Mouse (Mus musculus): ENCODE measurements around the gene Mettl6. TPM values are rescaled to one million over a fixed set of nuclear protein-coding genes. Genes with fewer than 3 reads are reported as not detected.
"Not testable (repeated sequence)": the region's sequence is repeated elsewhere in the genome, so short reads cannot be mapped to it uniquely, and the experiment has no call there.

Gene Mettl6
- polyA plus RNA-seq, 1 experiment from 2014 or later, result 41.7 TPM

- 55% methylated on average over 9 of the region's 9 CpGs for WGBS
- Histone ChIP-seq H3K4me3 (replicated peaks; ENCODE audit: low read length) (peak overlapping the region; percentile 93), H3K4me2 (replicated peaks) (peak overlapping the region; percentile 92), H3K9ac (peak overlapping the region; percentile 86), H3K36me3 (replicated peaks; ENCODE audit: control insufficient read depth, insufficient read depth) (peaks cover 48% of the 10 kb centered on the region), H3K4me1 (replicated peaks; ENCODE audit: control insufficient read depth, insufficient read depth, low read length) (peaks cover 30% of the 10 kb centered on the region), H3K9me3 (ENCODE audit: control insufficient read depth, low read length) (no peaks in the 10 kb centered on the region), H3K27ac (no peak overlapping the region), H3K27me3 (ENCODE audit: control insufficient read depth, insufficient read depth, low read length) (no peaks in the 10 kb centered on the region)
- DNase-seq (ENCODE audit: low spot score), result no peak
- no peak for ATAC-seq (ENCODE audit: low FRiP score)
Observed at GRCm38 (mm10) chr14:31493901-31494300, 939 bp downstream of the Mettl6 start.

- Histone ChIP-seq H3K4me3 (replicated peaks; ENCODE audit: low read length) (no peak overlapping the region), H3K4me1 (replicated peaks; ENCODE audit: control insufficient read depth, insufficient read depth, low read length) (no peaks in the 10 kb centered on the region; the same call in 1 of the 2 replicates), H3K27ac (no peak overlapping the region), H3K9me3 (ENCODE audit: control insufficient read depth, low read length) (no peaks in the 10 kb centered on the region), H3K9ac (no peak overlapping the region), H3K4me2 (replicated peaks) (no peak overlapping the region), H3K36me3 (replicated peaks; ENCODE audit: control insufficient read depth, insufficient read depth) (peaks cover 88% of the 10 kb centered on the region), H3K27me3 (ENCODE audit: control insufficient read depth, insufficient read depth, low read length) (no peaks in the 10 kb centered on the region)
- WGBS, result 93% methylated on average over 6 of the region's 6 CpGs
- DNase-seq (ENCODE audit: low spot score) (no peak), ATAC-seq (ENCODE audit: low FRiP score) (no peak)
Observed at GRCm38 (mm10) chr14:31488055-31488454, 6.8 kb downstream of the Mettl6 start.

- H3K4me2 ChIP-seq (replicated peaks), result no peak overlapping the region
- H3K9ac ChIP-seq, result no peak overlapping the region
- no peak for DNase-seq (ENCODE audit: low spot score)
- H3K27me3 ChIP-seq (ENCODE audit: control insufficient read depth, insufficient read depth, low read length), result no peaks in the 10 kb centered on the region
- H3K36me3 ChIP-seq (replicated peaks; ENCODE audit: control insufficient read depth, insufficient read depth), result peaks cover 92% of the 10 kb centered on the region
- H3K4me3 ChIP-seq (replicated peaks; ENCODE audit: low read length), result no peak overlapping the region
- no peaks in the 10 kb centered on the region for H3K9me3 ChIP-seq (ENCODE audit: control insufficient read depth, low read length)
- no peaks in the 10 kb centered on the region for H3K4me1 ChIP-seq (replicated peaks; ENCODE audit: control insufficient read depth, insufficient read depth, low read length)
- 92% methylated on average over 4 of the region's 4 CpGs for WGBS
- H3K27ac ChIP-seq, result no peak overlapping the region
- no peak for ATAC-seq (ENCODE audit: low FRiP score)
Observed at GRCm38 (mm10) chr14:31486465-31486864, 8.4 kb downstream of the Mettl6 start.

GRCm38 (mm10) chr14:31482417-31482816 is 12.4 kb downstream of the Mettl6 start:
- H3K9ac ChIP-seq, result no peak overlapping the region
- H3K27me3 ChIP-seq (ENCODE audit: control insufficient read depth, insufficient read depth, low read length), result no peaks in the 10 kb centered on the region
- peaks cover 95% of the 10 kb centered on the region for H3K36me3 ChIP-seq (replicated peaks; ENCODE audit: control insufficient read depth, insufficient read depth)
- ATAC-seq (ENCODE audit: low FRiP score) (no peak), DNase-seq (ENCODE audit: low spot score) (no peak)
- H3K4me3 ChIP-seq (replicated peaks; ENCODE audit: low read length), result no peak overlapping the region
- no peaks in the 10 kb centered on the region for H3K9me3 ChIP-seq (ENCODE audit: control insufficient read depth, low read length)
- WGBS, result 94% methylated on average over 5 of the region's 5 CpGs
- no peak overlapping the region for H3K4me2 ChIP-seq (replicated peaks)
- H3K4me1 ChIP-seq (replicated peaks; ENCODE audit: control insufficient read depth, insufficient read depth, low read length), result no peaks in the 10 kb centered on the region
- no peak overlapping the region for H3K27ac ChIP-seq

GRCm38 (mm10) chr14:31473297-31473696 is 21.5 kb downstream of the Mettl6 start:
- Histone ChIP-seq H3K4me2 (replicated peaks) (no peak overlapping the region), H3K9ac (no peak overlapping the region), H3K27me3 (ENCODE audit: control insufficient read depth, insufficient read depth, low read length) (no peaks in the 10 kb centered on the region), H3K4me3 (replicated peaks; ENCODE audit: low read length) (no peak overlapping the region), H3K9me3 (ENCODE audit: control insufficient read depth, low read length) (no peaks in the 10 kb centered on the region), H3K4me1 (replicated peaks; ENCODE audit: control insufficient read depth, insufficient read depth, low read length) (no peaks in the 10 kb centered on the region), H3K36me3 (replicated peaks; ENCODE audit: control insufficient read depth, insufficient read depth) (peaks cover 15% of the 10 kb centered on the region; the same call in 1 of the 2 replicates), H3K27ac (no peak overlapping the region)
- WGBS, result 86% methylated on average over 2 of the region's 2 CpGs
- ATAC-seq (ENCODE audit: low FRiP score) (no peak), DNase-seq (ENCODE audit: low spot score) (no peak)

GRCm38 (mm10) chr14:31472451-31473061 is 22.3 kb downstream of the Mettl6 start:
- H3K27ac ChIP-seq, result no peak overlapping the region
- H3K36me3 ChIP-seq (replicated peaks; ENCODE audit: control insufficient read depth, insufficient read depth), result peaks cover 11% of the 10 kb centered on the region; the same call in 1 of the 2 replicates
- no peaks in the 10 kb centered on the region for H3K9me3 ChIP-seq (ENCODE audit: control insufficient read depth, low read length)
- no peak overlapping the region for H3K9ac ChIP-seq
- H3K4me3 ChIP-seq (replicated peaks; ENCODE audit: low read length), result no peak overlapping the region
- DNase-seq (ENCODE audit: low spot score) (peak; percentile 88), ATAC-seq (ENCODE audit: low FRiP score) (no peak)
- WGBS, result 12% methylated on average over 5 of the region's 5 CpGs
- no peaks in the 10 kb centered on the region for H3K27me3 ChIP-seq (ENCODE audit: control insufficient read depth, insufficient read depth, low read length)
- no peak overlapping the region for H3K4me2 ChIP-seq (replicated peaks)
- no peaks in the 10 kb centered on the region for H3K4me1 ChIP-seq (replicated peaks; ENCODE audit: control insufficient read depth, insufficient read depth, low read length)

- Histone ChIP-seq H3K27me3 (ENCODE audit: control insufficient read depth, insufficient read depth, low read length) (no peaks in the 10 kb centered on the region), H3K9ac (no peak overlapping the region), H3K27ac (no peak overlapping the region), H3K4me1 (replicated peaks; ENCODE audit: control insufficient read depth, insufficient read depth, low read length) (no peaks in the 10 kb centered on the region), H3K4me3 (replicated peaks; ENCODE audit: low read length) (no peak overlapping the region), H3K9me3 (ENCODE audit: control insufficient read depth, low read length) (no peaks in the 10 kb centered on the region), H3K36me3 (replicated peaks; ENCODE audit: control insufficient read depth, insufficient read depth) (peaks cover 4% of the 10 kb centered on the region; the same call in 1 of the 2 replicates), H3K4me2 (replicated peaks) (no peak overlapping the region)
- DNase-seq (ENCODE audit: low spot score) (no peak), ATAC-seq (ENCODE audit: low FRiP score) (no peak)
- 58% methylated on average over 4 of the region's 4 CpGs for WGBS
Observed at GRCm38 (mm10) chr14:31469711-31470110, 25.1 kb downstream of the Mettl6 start.

GRCm38 (mm10) chr14:31464176-31464575 is 30.7 kb downstream of the Mettl6 start:
- no peak for ATAC-seq (ENCODE audit: low FRiP score)

GRCm38 (mm10) chr14:31462886-31463285 is 32.0 kb downstream of the Mettl6 start:
- WGBS, result 79% methylated on average over 6 of the region's 6 CpGs
- Histone ChIP-seq H3K27me3 (ENCODE audit: control insufficient read depth, insufficient read depth, low read length) (no peaks in the 10 kb centered on the region), H3K27ac (no peak overlapping the region), H3K9ac (no peak overlapping the region), H3K4me3 (replicated peaks; ENCODE audit: low read length) (no peak overlapping the region), H3K4me2 (replicated peaks) (no peak overlapping the region), H3K9me3 (ENCODE audit: control insufficient read depth, low read length) (no peaks in the 10 kb centered on the region), H3K36me3 (replicated peaks; ENCODE audit: control insufficient read depth, insufficient read depth) (no peaks in the 10 kb centered on the region), H3K4me1 (replicated peaks; ENCODE audit: control insufficient read depth, insufficient read depth, low read length) (no peaks in the 10 kb centered on the region)
- no peak for ATAC-seq (ENCODE audit: low FRiP score)
- no peak for DNase-seq (ENCODE audit: low spot score)

More at GRCm38 (mm10) chr14:31464176-31464575, 30.7 kb downstream of the Mettl6 start:
- Histone ChIP-seq H3K36me3 (replicated peaks; ENCODE audit: control insufficient read depth, insufficient read depth) (no peaks in the 10 kb centered on the region), H3K4me3 (replicated peaks; ENCODE audit: low read length) (no peak overlapping the region), H3K9me3 (ENCODE audit: control insufficient read depth, low read length) (no peaks in the 10 kb centered on the region), H3K9ac (no peak overlapping the region), H3K27me3 (ENCODE audit: control insufficient read depth, insufficient read depth, low read length) (no peaks in the 10 kb centered on the region), H3K27ac (no peak overlapping the region), H3K4me2 (replicated peaks) (no peak overlapping the region), H3K4me1 (replicated peaks; ENCODE audit: control insufficient read depth, insufficient read depth, low read length) (no peaks in the 10 kb centered on the region)
- no peak for DNase-seq (ENCODE audit: low spot score)
- 59% methylated on average over 8 of the region's 8 CpGs for WGBS

- H3K4me3 ChIP-seq (replicated peaks; ENCODE audit: low read length); H3K27ac ChIP-seq; DNase-seq (ENCODE audit: low spot score); H3K9me3 ChIP-seq (ENCODE audit: control insufficient read depth, low read length); H3K4me2 ChIP-seq (replicated peaks); H3K27me3 ChIP-seq (ENCODE audit: control insufficient read depth, insufficient read depth, low read length); ATAC-seq (ENCODE audit: low FRiP score); H3K9ac ChIP-seq; H3K4me1 ChIP-seq (replicated peaks; ENCODE audit: control insufficient read depth, insufficient read depth, low read length); H3K36me3 ChIP-seq (replicated peaks; ENCODE audit: control insufficient read depth, insufficient read depth): not testable (repeated sequence)
- 71% methylated on average over 5 of the region's 5 CpGs for WGBS
Observed at GRCm38 (mm10) chr14:31462226-31462625, 32.6 kb downstream of the Mettl6 start.
